8 mouse cellular contexts compared by ENCODE assay signal in the genomic region with DNA sequence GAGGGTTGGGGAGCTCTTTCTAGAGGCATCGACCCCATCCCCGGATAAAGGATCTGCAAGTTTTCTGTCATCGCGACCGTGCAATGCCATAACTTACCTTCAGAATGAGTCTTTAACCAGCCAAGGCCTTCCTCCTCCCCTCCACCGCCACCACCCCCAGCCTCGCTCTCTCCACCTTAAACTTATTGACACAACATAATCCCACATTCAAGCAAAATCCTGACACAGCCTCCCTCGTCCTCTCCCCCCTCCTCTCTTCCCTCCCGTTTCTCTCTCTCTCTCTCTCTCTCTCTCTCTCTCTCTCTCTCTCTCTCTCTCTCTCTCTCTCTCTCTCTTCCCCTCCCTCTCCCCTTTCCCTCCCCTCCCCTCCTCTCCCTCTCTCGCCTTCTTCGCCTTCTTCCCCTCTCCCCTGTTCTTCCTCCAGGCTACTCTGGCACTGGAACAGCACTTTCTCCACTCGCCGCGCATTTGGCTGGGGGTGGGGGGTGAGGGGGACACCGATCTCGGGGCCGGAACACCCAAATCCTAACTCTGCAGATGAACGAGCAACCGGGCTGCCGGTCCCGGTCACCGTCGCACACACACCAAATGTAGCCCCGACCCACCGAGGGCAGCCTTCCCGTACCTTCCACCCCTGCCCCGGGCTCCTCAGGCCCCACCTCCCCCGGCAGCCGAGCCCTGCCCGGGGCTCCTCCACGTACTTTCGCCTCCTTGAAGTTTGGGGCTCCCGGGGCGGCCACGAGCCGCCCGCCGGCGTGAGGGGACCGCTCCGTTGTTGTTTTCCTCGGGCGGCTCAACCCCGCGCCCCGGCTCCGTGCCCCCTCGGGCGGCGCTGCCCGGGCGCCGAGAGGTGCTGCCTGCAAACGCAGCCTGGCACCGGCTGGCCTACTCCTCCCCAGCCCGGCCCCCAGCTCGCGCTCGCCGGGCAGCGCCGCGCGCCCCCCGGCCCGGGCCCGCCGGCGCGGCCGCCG. TPM values are rescaled to one million over a fixed set of nuclear protein-coding genes. Genes with fewer than 3 reads are reported as not detected.
A peak's percentile ranks its signal among the peaks of the same experiment; 100 is the strongest.
DNase-seq lines count a peak whose midpoint lies in the region; ATAC-seq and TF ChIP-seq lines count a peak whose summit lies in the region.

No protein-coding gene starts in this region.

- peaks cover 26% of the 10 kb centered on the region for H3K79me2 ChIP-seq in C2C12 (ENCODE audit: control insufficient read depth, insufficient read depth)

- peak; percentile 43 for ATAC-seq in embryonic facial prominence, embryonic 12.5 days (ENCODE audit: insufficient number of reproducible peaks, insufficient read depth, low FRiP score, low TSS enrichment)
- ATAC-seq in kidney, embryonic 14.5 days (ENCODE audit: low FRiP score, low TSS enrichment): peak; percentile 66
- peak; percentile 68 for ATAC-seq in liver, embryonic 14.5 days (ENCODE audit: insufficient read depth)
- peak; percentile 56 for ATAC-seq in stomach, embryonic 15.5 days (ENCODE audit: insufficient read depth, low FRiP score, low read depth)

- H3K27ac ChIP-seq in embryonic facial prominence, embryonic 12.5 days: peak overlapping the region; percentile 99
- H3K27ac ChIP-seq in heart, embryonic 10.5 days: peak overlapping the region; percentile 98
- peak overlapping the region; percentile 100 for H3K27ac ChIP-seq in kidney, embryonic 14.5 days (ENCODE audit: low read depth, low read length)
- H3K27ac ChIP-seq in liver, embryonic 14.5 days: peak overlapping the region; percentile 46
- H3K27ac ChIP-seq in stomach, embryonic 15.5 days: peak overlapping the region; percentile 99

- TF ChIP-seq CTCF in C2C12 (IDR thresholded peaks at IDR 0.05; ENCODE audit: control insufficient read depth, insufficient read depth, insufficient read length): no peak
- no peak for TF ChIP-seq CTCF in liver, embryonic 14.5 days (IDR thresholded peaks at IDR 0.05; ENCODE audit: low read depth)

- TF ChIP-seq EP300 in liver, embryonic 14.5 days (IDR thresholded peaks at IDR 0.05; ENCODE audit: low read depth): no peak

- H3K9me3 ChIP-seq in embryonic facial prominence, embryonic 12.5 days: no peaks in the 10 kb centered on the region
- H3K9me3 ChIP-seq in heart, embryonic 10.5 days: no peaks in the 10 kb centered on the region
- no peaks in the 10 kb centered on the region for H3K9me3 ChIP-seq in kidney, embryonic 14.5 days (ENCODE audit: control insufficient read depth, low read length)
- no peaks in the 10 kb centered on the region for H3K9me3 ChIP-seq in liver, embryonic 14.5 days (ENCODE audit: control insufficient read depth, low read length)
- no peaks in the 10 kb centered on the region for H3K9me3 ChIP-seq in stomach, embryonic 15.5 days

- under 1% methylated on average over 72 of the region's 72 CpGs for WGBS in embryonic facial prominence, embryonic 12.5 days
- WGBS in heart, embryonic 10.5 days: 1% methylated on average over 71 of the region's 72 CpGs
- WGBS in kidney, embryonic 14.5 days: under 1% methylated on average over 47 of the region's 72 CpGs
- WGBS in liver, embryonic 14.5 days (ENCODE audit: insufficient replicate concordance): 1% methylated on average over 72 of the region's 72 CpGs
- WGBS in stomach, embryonic 15.5 days: under 1% methylated on average over 72 of the region's 72 CpGs

- DNase-seq in adrenal gland, postnatal 14 days: peak; percentile 74
- DNase-seq in heart, embryonic 10.5 days (ENCODE audit: low spot score): peak; percentile 86
- no peak for DNase-seq in liver, embryonic 14.5 days (ENCODE audit: low read depth in 3 of 3, low spot score in 3 of 3)
- peak; percentile 10 to 53 for DNase-seq in natural killer cell, adult 2 months (ENCODE audit: low spot score in 2 of 2)

- no peaks in the 10 kb centered on the region for H3K27me3 ChIP-seq in C2C12 (ENCODE audit: control insufficient read depth, insufficient read depth, insufficient read length)
- H3K27me3 ChIP-seq in embryonic facial prominence, embryonic 12.5 days: no peaks in the 10 kb centered on the region
- no peaks in the 10 kb centered on the region for H3K27me3 ChIP-seq in heart, embryonic 10.5 days (ENCODE audit: insufficient read depth, poor library complexity, severe bottlenecking)
- H3K27me3 ChIP-seq in kidney, embryonic 14.5 days (ENCODE audit: control insufficient read depth, insufficient read depth, low read length): no peaks in the 10 kb centered on the region
- H3K27me3 ChIP-seq in liver, embryonic 14.5 days (ENCODE audit: control insufficient read depth, insufficient read depth, low read length): no peaks in the 10 kb centered on the region
- H3K27me3 ChIP-seq in stomach, embryonic 15.5 days (replicated peaks): no peaks in the 10 kb centered on the region

- peaks cover 6% of the 10 kb centered on the region; the same call in 1 of the 2 replicates for H3K4me1 ChIP-seq in embryonic facial prominence, embryonic 12.5 days
- H3K4me1 ChIP-seq in heart, embryonic 10.5 days: 0 out of 2 replicates have a peak, but pooled peaks cover 6% of the 10 kb centered on the region
- H3K4me1 ChIP-seq in kidney, embryonic 14.5 days (ENCODE audit: control insufficient read depth, insufficient read depth, low read length): peaks cover 9% of the 10 kb centered on the region; the same call in 1 of the 2 replicates
- H3K4me1 ChIP-seq in liver, embryonic 14.5 days (replicated peaks; ENCODE audit: control insufficient read depth in 2 of 2, insufficient read depth in 2 of 2, low read length in 1 of 2): peaks cover 0 to 4% of the 10 kb centered on the region in 2 experiments; a peak in 2 of 4 replicates
- peaks cover 3% of the 10 kb centered on the region; the same call in 1 of the 2 replicates for H3K4me1 ChIP-seq in stomach, embryonic 15.5 days

- peak overlapping the region; percentile 85 for H3ac ChIP-seq in C2C12 (ENCODE audit: control insufficient read depth, insufficient read length, low read depth)

- H3K79me3 ChIP-seq in C2C12 (ENCODE audit: low read depth): peaks cover 4% of the 10 kb centered on the region

- peak overlapping the region; percentile 100 for H3K4me2 ChIP-seq in embryonic facial prominence, embryonic 12.5 days (replicated peaks)
- H3K4me2 ChIP-seq in kidney, embryonic 14.5 days (replicated peaks; ENCODE audit: low read depth, low read length): peak overlapping the region; percentile 92
- peak overlapping the region; percentile 100 for H3K4me2 ChIP-seq in liver, embryonic 14.5 days (ENCODE audit: low read depth)
- peak overlapping the region; percentile 95 for H3K4me2 ChIP-seq in stomach, embryonic 15.5 days

- H3K4me3 ChIP-seq in C2C12 (ENCODE audit: insufficient read depth, poor library complexity, severe bottlenecking): peak overlapping the region; percentile 74
- peak overlapping the region; percentile 94 for H3K4me3 ChIP-seq in embryonic facial prominence, embryonic 12.5 days
- H3K4me3 ChIP-seq in heart, embryonic 10.5 days: peak overlapping the region; percentile 97
- peak overlapping the region; percentile 89 for H3K4me3 ChIP-seq in kidney, embryonic 14.5 days (ENCODE audit: low read length)
- H3K4me3 ChIP-seq in liver, embryonic 14.5 days (ENCODE audit: insufficient read depth in 1 of 2, low read depth in 2 of 2, low read length in 2 of 2): peak overlapping the region; percentile 82 to 86
- peak overlapping the region; percentile 95 for H3K4me3 ChIP-seq in stomach, embryonic 15.5 days (replicated peaks)

- H3K9ac ChIP-seq in embryonic facial prominence, embryonic 12.5 days: peak overlapping the region; percentile 98
- H3K9ac ChIP-seq in kidney, embryonic 14.5 days (ENCODE audit: low read depth, low read length): peak overlapping the region; percentile 94
- peak overlapping the region; percentile 81 for H3K9ac ChIP-seq in liver, embryonic 14.5 days (replicated peaks)
- peak overlapping the region; percentile 83 for H3K9ac ChIP-seq in stomach, embryonic 15.5 days

- H3K36me3 ChIP-seq in C2C12 (ENCODE audit: control insufficient read depth, insufficient read depth): peaks cover 6% of the 10 kb centered on the region
- H3K36me3 ChIP-seq in embryonic facial prominence, embryonic 12.5 days: no peaks in the 10 kb centered on the region
- no peaks in the 10 kb centered on the region for H3K36me3 ChIP-seq in heart, embryonic 10.5 days
- no peaks in the 10 kb centered on the region for H3K36me3 ChIP-seq in kidney, embryonic 14.5 days (ENCODE audit: control insufficient read depth, insufficient read depth, low read length)
- H3K36me3 ChIP-seq in liver, embryonic 14.5 days (replicated peaks; ENCODE audit: control insufficient read depth, insufficient read depth, low read depth): no peaks in the 10 kb centered on the region; the same call in 1 of the 2 replicates
- H3K36me3 ChIP-seq in stomach, embryonic 15.5 days: no peaks in the 10 kb centered on the region

TF ChIP-seq in C2C12, 6 proteins besides CTCF, POLR2A, EP300 and RAD21:
- TF ChIP-seq CEBPB (IDR thresholded peaks at IDR 0.05; ENCODE audit: low read depth): no peak
- no peak for TF ChIP-seq MYOD1 (IDR thresholded peaks at IDR 0.05; ENCODE audit: control insufficient read depth, insufficient read length, low read depth)
- no peak for TF ChIP-seq USF1 (IDR thresholded peaks at IDR 0.05; ENCODE audit: low read depth)
- TF ChIP-seq MAX (IDR thresholded peaks at IDR 0.05): no peak
- TF ChIP-seq MYOG (IDR thresholded peaks at IDR 0.05; ENCODE audit: control insufficient read depth, extremely low read depth, insufficient read length): no peak

RNA-seq across cellular contexts. Expression of gene Bbx, which starts 0.9 kb away (rescaled TPM):
- 4.9 TPM for polyA plus RNA-seq in C2C12 (2012; fragmentation: generic; extraction: Trizol)
- 28.8 and 33.3 TPM in 2 replicates for total RNA-seq in adrenal gland, postnatal 14 days (2021)
- polyA plus RNA-seq in embryonic facial prominence, embryonic 12.5 days (2016; fragmentation: Nextera tagmentation; extraction: Ambion mirVana): 48.2 and 54.4 TPM in 2 replicates
- polyA plus RNA-seq in heart, embryonic 10.5 days (2016; fragmentation: Nextera tagmentation; extraction: Ambion mirVana): 41.6 and 50.2 TPM in 2 replicates
- polyA plus RNA-seq in kidney, embryonic 14.5 days (2014; fragmentation: Nextera tagmentation; extraction: Ambion mirVana): 52.4 and 64.9 TPM in 2 replicates
- polyA plus RNA-seq in liver, embryonic 14.5 days (2012; rRNA removed): 1.3 and 1.8 TPM in 2 replicates
- 3.4 TPM in 2 replicates for polyA plus RNA-seq in liver, embryonic 14.5 days (2014; fragmentation: Nextera tagmentation; extraction: Ambion mirVana)
- 41.8 and 43.2 TPM in 2 replicates for polyA plus RNA-seq in stomach, embryonic 15.5 days (2015; fragmentation: Nextera tagmentation; extraction: Ambion mirVana)

Comparison
In these comparisons a context has a peak if more than half of its experiments do, and no peak if none do; other contexts are left out.
1. DNase-seq: peak in adrenal gland, postnatal 14 days (single experiment), heart, embryonic 10.5 days (single experiment) and natural killer cell, adult 2 months (2 of 2); none in liver, embryonic 14.5 days (0 of 3).
2. H3K27ac ChIP-seq: peak in every context shown above with its lines; median percentile 100 in kidney, embryonic 14.5 days; 99 in embryonic facial prominence, embryonic 12.5 days; 99 in stomach, embryonic 15.5 days; 98 in heart, embryonic 10.5 days; 46 in liver, embryonic 14.5 days.
3. Peak in every context shown above with its lines, with median percentiles within 50 percentile points of each other: H3K4me3 ChIP-seq, ATAC-seq, H3K4me2 ChIP-seq and H3K9ac ChIP-seq.